9 mouse cellular contexts compared by ENCODE assay signal in genomic region chr11:50231411-50231810, GRCm38 (mm10). TPM values are rescaled to one million over a fixed set of nuclear protein-coding genes. Genes with fewer than 3 reads are reported as not detected.
DNase-seq lines count a peak whose midpoint lies in the region; ATAC-seq and TF ChIP-seq lines count a peak whose summit lies in the region.
"Had no signal": no experiment of that assay in that cellular context is flagged by ENCODE, and none has a peak within 500 bp of the region (broad histone marks: within the 10 kb centered on the region; RNA-seq: fewer than 3 reads in every experiment).

No protein-coding gene starts in this region.

- peaks cover 2% of the 10 kb centered on the region; the same call in 1 of the 2 replicates for H3K27me3 ChIP-seq in forebrain, embryonic 11.5 days (ENCODE audit: control insufficient read depth, insufficient read depth, low read length)
- H3K27me3 ChIP-seq in intestine, postnatal 0 days (replicated peaks; ENCODE audit: control insufficient read depth, insufficient read depth, low read length) = no peaks in the 10 kb centered on the region

- H3K9me3 ChIP-seq in forebrain, embryonic 11.5 days (ENCODE audit: control insufficient read depth, low read length) = no peaks in the 10 kb centered on the region
- H3K9me3 ChIP-seq in intestine, postnatal 0 days (ENCODE audit: control insufficient read depth) = no peaks in the 10 kb centered on the region

- DNase-seq in right cerebral cortex, adult 2 months (ENCODE audit: low spot score in 2 of 2) = peak; percentile 77 to 79
- DNase-seq in right cerebral cortex, postnatal 25 days = no peak
- peak; percentile 81 for DNase-seq in c-Kit-positive CD71-positive TER-119-negative erythroid progenitor cells, embryonic 14.5 days (ENCODE audit: low read depth)
- peak; percentile 70 for DNase-seq in forebrain, embryonic 11.5 days (ENCODE audit: low spot score)
- peak; percentile 47 for DNase-seq in lung, adult 2 months
- DNase-seq in retina, embryonic 14.5 days (ENCODE audit: low spot score) = peak; percentile 92
- no peak for DNase-seq in gastrocnemius, adult 18-20 months (ENCODE audit: low spot score)

- H3K4me3 ChIP-seq in forebrain, embryonic 11.5 days (ENCODE audit: low read depth, low read length) = no peak overlapping the region; the same call in 1 of the 2 replicates
- H3K4me3 ChIP-seq in intestine, postnatal 0 days (ENCODE audit: low read depth, low read length) = peak overlapping the region; percentile 32; the same call in 1 of the 2 replicates
- H3K4me3 ChIP-seq in lung, adult 2 months (replicated peaks; ENCODE audit: extremely low read depth, low read depth, low read length) = no peak overlapping the region
- H3K4me3 ChIP-seq: myocyte had no signal

- peaks cover 5% of the 10 kb centered on the region; the same call in 1 of the 2 replicates for H3K36me3 ChIP-seq in forebrain, embryonic 11.5 days (ENCODE audit: control insufficient read depth, insufficient read depth, low read length)
- H3K36me3 ChIP-seq in intestine, postnatal 0 days (ENCODE audit: control insufficient read depth, insufficient read depth) = peaks cover 44% of the 10 kb centered on the region

- H3K4me2 ChIP-seq in forebrain, embryonic 11.5 days (ENCODE audit: low read depth, low read length, severe bottlenecking) = peak overlapping the region; percentile 44; the same call in 1 of the 2 replicates
- H3K4me2 ChIP-seq in intestine, postnatal 0 days (replicated peaks; ENCODE audit: low read depth) = peak overlapping the region; percentile 63

- peaks cover 11% of the 10 kb centered on the region for H3K4me1 ChIP-seq in forebrain, embryonic 11.5 days (replicated peaks; ENCODE audit: control insufficient read depth, insufficient read depth, low read length)
- H3K4me1 ChIP-seq in intestine, postnatal 0 days (replicated peaks; ENCODE audit: control insufficient read depth, insufficient read depth, low read length) = peaks cover 5% of the 10 kb centered on the region; the same call in 1 of the 2 replicates
- H3K4me1 ChIP-seq in lung, adult 2 months (ENCODE audit: control insufficient read depth, insufficient read depth, low read length) = peaks cover 29% of the 10 kb centered on the region

- peak; percentile 75 for TF ChIP-seq CTCF in intestine, postnatal 0 days (IDR thresholded peaks at IDR 0.05; ENCODE audit: low read depth)
- peak; percentile 41; the same call in 1 of the 2 replicates for TF ChIP-seq CTCF in lung, adult 2 months (IDR thresholded peaks at IDR 0.05; ENCODE audit: insufficient read depth, low read length)

- 20% methylated on average over 8 of the region's 8 CpGs for WGBS in forebrain, embryonic 11.5 days
- WGBS in intestine, postnatal 0 days = 22% methylated on average over 8 of the region's 8 CpGs
- WGBS in lung, adult 2 months = 33% methylated on average over 8 of the region's 8 CpGs

- H3K9ac ChIP-seq in forebrain, embryonic 11.5 days (ENCODE audit: low read length) = no peak overlapping the region
- H3K9ac ChIP-seq in intestine, postnatal 0 days (ENCODE audit: low read depth, low read length) = no peak overlapping the region

- no peak for ATAC-seq in forebrain, embryonic 11.5 days (replicated peaks; ENCODE audit: low FRiP score)
- ATAC-seq in intestine, postnatal 0 days = peak; percentile 23; the same call in 1 of the 2 replicates

- no peak overlapping the region for H3K27ac ChIP-seq in forebrain, embryonic 11.5 days (ENCODE audit: low read depth, low read length)
- 0 out of 2 replicates have a peak overlapping the region, but pooled peaks have one; percentile 57 for H3K27ac ChIP-seq in intestine, postnatal 0 days (ENCODE audit: low read depth, low read length)

- no peak for TF ChIP-seq POLR2A in lung, adult 2 months (IDR thresholded peaks at IDR 0.05; ENCODE audit: borderline replicate concordance, extremely low read depth, low read depth, low read length)

RNA-seq across cellular contexts. Expression of gene Ltc4s, which starts 7.0 kb away (rescaled TPM):
- 0.51 and 0.81 TPM in 2 replicates for polyA plus RNA-seq in forebrain, embryonic 11.5 days (2014; fragmentation: Nextera tagmentation; extraction: Ambion mirVana)
- polyA plus RNA-seq in intestine, postnatal 0 days (2015; fragmentation: Nextera tagmentation; extraction: Ambion mirVana) = 39.5 and 54.4 TPM in 2 replicates
- 106 and 119 TPM in 2 replicates for polyA plus RNA-seq in lung, adult 2 months (2012; rRNA removed)
- total RNA-seq in gastrocnemius, adult 18-20 months (2021) = 1 to 10 TPM in 1 of 2 experiments, under 1 TPM in 1; 0.89 to 2.7 TPM

RNA-seq across cellular contexts. Expression of gene Mgat4b, which starts 20.7 kb away (rescaled TPM):
- polyA plus RNA-seq in forebrain, embryonic 11.5 days (2014; fragmentation: Nextera tagmentation; extraction: Ambion mirVana) = 24.2 and 30.9 TPM in 2 replicates
- 33.2 and 35.0 TPM in 2 replicates for polyA plus RNA-seq in intestine, postnatal 0 days (2015; fragmentation: Nextera tagmentation; extraction: Ambion mirVana)
- polyA plus RNA-seq in lung, adult 2 months (2012; rRNA removed) = 77.4 and 91.7 TPM in 2 replicates
- 10 to 100 TPM; 38.3 to 39.1 TPM for total RNA-seq in gastrocnemius, adult 18-20 months (2021)

RNA-seq across cellular contexts. Expression of gene Sqstm1, which starts 20.8 kb away (rescaled TPM):
- polyA plus RNA-seq in forebrain, embryonic 11.5 days (2014; fragmentation: Nextera tagmentation; extraction: Ambion mirVana) = 148 and 164 TPM in 2 replicates
- polyA plus RNA-seq in intestine, postnatal 0 days (2015; fragmentation: Nextera tagmentation; extraction: Ambion mirVana) = 197 and 213 TPM in 2 replicates
- polyA plus RNA-seq in lung, adult 2 months (2012; rRNA removed) = 249 and 251 TPM in 2 replicates
- 100 to 1,000 TPM; 521 to 604 TPM for total RNA-seq in gastrocnemius, adult 18-20 months (2021)

RNA-seq across cellular contexts. Expression of gene Mrnip, which starts 57.2 kb away (rescaled TPM):
- polyA plus RNA-seq in forebrain, embryonic 11.5 days (2014; fragmentation: Nextera tagmentation; extraction: Ambion mirVana) = 20.1 and 21.1 TPM in 2 replicates
- polyA plus RNA-seq in intestine, postnatal 0 days (2015; fragmentation: Nextera tagmentation; extraction: Ambion mirVana) = 6.1 and 7.0 TPM in 2 replicates
- polyA plus RNA-seq in lung, adult 2 months (2012; rRNA removed) = 2.7 and 4.5 TPM in 2 replicates
- total RNA-seq in gastrocnemius, adult 18-20 months (2021) = 1 to 10 TPM; 2.4 to 2.7 TPM

Comparison
In these comparisons a context has a peak if more than half of its experiments do, and no peak if none do; other contexts are left out.
1. DNase-seq: peak in right cerebral cortex, adult 2 months (2 of 2), c-Kit-positive CD71-positive TER-119-negative erythroid progenitor cells, embryonic 14.5 days (single experiment), forebrain, embryonic 11.5 days (single experiment), lung, adult 2 months (single experiment) and retina, embryonic 14.5 days (single experiment); none in right cerebral cortex, postnatal 25 days (single experiment) and gastrocnemius, adult 18-20 months (single experiment).
2. RNA of gene Ltc4s, which starts 7.0 kb away (polyA plus RNA-seq): 106 to 119 TPM in lung, adult 2 months and 39.5 to 54.4 TPM in intestine, postnatal 0 days; 0.51 to 0.81 TPM in forebrain, embryonic 11.5 days; every median in the first group is over 10 times any median in the second.